Mouse (Mus musculus) liver, embryonic 13.5 days (tissue): ENCODE data around the gene Thy1. TPM values are rescaled to one million over a fixed set of nuclear protein-coding genes. Genes with fewer than 3 reads are reported as not detected.

ENCODE experiments used
- ATAC-seq: fragments of 200-750 bp; cut with Nextera tagmentation; 2 replicates; pipeline ENCODE4 v1.8.0; 2017; ENCODE audit warnings: low read depth, mild to moderate bottlenecking, moderate number of reproducible peaks, moderate library complexity
- DNase-seq: peaks from one replicate; pipeline ENCODE4 v3.0.0; 2022
- H3K27ac ChIP-seq: fragments of 300-500 bp; sonication (generic); 2 replicates; pipeline ENCODE4 v1.5.1; 2015; ENCODE audit warnings: moderate library complexity, mild to moderate bottlenecking, inconsistent platforms
- H3K27me3 ChIP-seq: fragments of 300-500 bp; sonication (generic); 2 replicates; pipeline ENCODE4 v1.6.1; 2015; ENCODE audit warnings: mild to moderate bottlenecking, inconsistent platforms
- H3K36me3 ChIP-seq: fragments of 300-500 bp; sonication (generic); 2 replicates; pipeline ENCODE4 v1.6.1; 2015; ENCODE audit warnings: mild to moderate bottlenecking, inconsistent platforms
- H3K4me1 ChIP-seq: fragments of 300-500 bp; sonication (generic); replicated peaks from 2 replicates; pipeline ENCODE4 v1.6.1; 2015; ENCODE audit warnings: inconsistent platforms
- H3K4me2 ChIP-seq: fragments of 300-500 bp; sonication (generic); 2 replicates; pipeline ENCODE4 v1.6.1; 2015; ENCODE audit warnings: inconsistent platforms, mild to moderate bottlenecking, moderate library complexity
- H3K4me3 ChIP-seq: fragments of 300-500 bp; sonication (generic); replicated peaks from 2 replicates; pipeline ENCODE4 v1.5.1; 2015; ENCODE audit warnings: mild to moderate bottlenecking, inconsistent platforms
- H3K9ac ChIP-seq: fragments of 300-500 bp; sonication (generic); 2 replicates; pipeline ENCODE4 v1.6.1; 2015; ENCODE audit warnings: mild to moderate bottlenecking, inconsistent platforms
- H3K9me3 ChIP-seq: fragments of 300-500 bp; sonication (generic); replicated peaks from 2 replicates; pipeline ENCODE4 v1.6.1; 2016; ENCODE audit warnings: inconsistent platforms
- whole genome bisulfite sequencing: fragments of 180-500 bp; shearing (Covaris S2); methylation state at CpG from one replicate; pipeline ENCODE4 v1.1.7; 2015; ENCODE audit not compliant: insufficient replicate concordance; 5-methylcytosine and 5-hydroxymethylcytosine counted together
- polyA plus RNA-seq: library from polyadenylated mRNA; unstranded; fragments of >200 nt; fragmentation: Nextera tagmentation; extraction: Ambion mirVana; gene quantifications from 2 replicates; pipeline ENCODE4 v1.2.1, GENCODE M21; 2015

The Thy1 gene
- 0.15 and 0.24 TPM in 2 replicates for polyA plus RNA-seq

GRCm38 (mm10) chr9:44042836-44043707, at the start of gene Thy1:
Gene Thy1, plus strand, starts transcription at chr9:44043384.
- 2% methylated on average over 30 of the region's 30 CpGs for WGBS
- H3K27me3 ChIP-seq = peaks cover 70% of the 10 kb centered on the region

GRCm38 (mm10) chr9:43997681-43998080, 45.5 kb upstream of the Thy1 start:
- H3K36me3 ChIP-seq = no peaks in the 10 kb centered on the region
- 55% methylated on average over 2 of the region's 2 CpGs for WGBS
- H3K4me3 ChIP-seq = no peak overlapping the region
- no peak overlapping the region for H3K27ac ChIP-seq
- no peaks in the 10 kb centered on the region for H3K4me1 ChIP-seq
- H3K9me3 ChIP-seq = no peaks in the 10 kb centered on the region
- no peak overlapping the region for H3K4me2 ChIP-seq
- no peak for ATAC-seq
- H3K27me3 ChIP-seq = no peaks in the 10 kb centered on the region
- DNase-seq = no peak
- H3K9ac ChIP-seq = no peak overlapping the region

More at GRCm38 (mm10) chr9:44042836-44043707, at the start of gene Thy1:
- Histone ChIP-seq H3K4me3 (0 out of 2 replicates have a peak within 1 kb of the TSS, but pooled peaks have one; percentile 10), H3K27ac (no peak within 1 kb of the TSS), H3K9me3 (no peaks in the 10 kb centered on the region), H3K36me3 (no peaks in the 10 kb centered on the region), H3K9ac (no peak within 1 kb of the TSS), H3K4me2 (peak within 1 kb of the TSS; percentile 29), H3K4me1 (no peaks in the 10 kb centered on the region)
- no peak for ATAC-seq
- DNase-seq = no peak

GRCm38 (mm10) chr9:43998851-43999250, 44.3 kb upstream of the Thy1 start:
- Histone ChIP-seq H3K27me3 (no peaks in the 10 kb centered on the region), H3K9me3 (no peaks in the 10 kb centered on the region), H3K27ac (no peak overlapping the region), H3K4me3 (no peak overlapping the region), H3K4me2 (no peak overlapping the region), H3K9ac (no peak overlapping the region), H3K36me3 (no peaks in the 10 kb centered on the region), H3K4me1 (no peaks in the 10 kb centered on the region)
- ATAC-seq (no peak), DNase-seq (no peak)
- 71% methylated on average over 4 of the region's 4 CpGs for WGBS

- Histone ChIP-seq H3K4me1 (no peaks in the 10 kb centered on the region), H3K4me2 (no peak overlapping the region), H3K27me3 (no peaks in the 10 kb centered on the region), H3K27ac (no peak overlapping the region), H3K36me3 (no peaks in the 10 kb centered on the region), H3K4me3 (no peak overlapping the region), H3K9ac (no peak overlapping the region), H3K9me3 (no peaks in the 10 kb centered on the region)
- DNase-seq = no peak
- ATAC-seq = no peak
- 53% methylated on average over 3 of the region's 3 CpGs for WGBS
Observed at GRCm38 (mm10) chr9:44004362-44004761, 38.8 kb upstream of the Thy1 start.

DNA sequence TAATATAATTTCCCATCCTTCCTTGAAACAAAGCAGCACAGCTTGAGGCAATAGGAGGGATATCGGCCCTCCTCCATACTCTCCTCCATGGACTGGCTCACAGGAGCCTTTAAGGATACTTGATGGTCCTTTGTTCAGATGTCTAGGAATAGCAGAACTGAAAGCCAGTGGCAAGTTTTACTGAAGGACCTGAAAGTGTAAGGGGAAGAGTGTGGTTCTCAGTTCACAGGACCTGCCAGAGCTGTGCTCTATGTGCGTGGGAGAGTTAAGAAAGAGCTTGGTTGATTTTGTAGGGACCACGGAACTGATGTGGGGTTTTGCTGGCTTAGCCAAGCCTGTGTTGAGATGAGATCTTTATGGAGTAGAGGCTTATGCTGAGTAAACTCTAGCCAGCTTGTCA, 37.9 kb upstream of the Thy1 start:
- no peak for DNase-seq
- Histone ChIP-seq H3K36me3 (no peaks in the 10 kb centered on the region), H3K9me3 (no peaks in the 10 kb centered on the region), H3K27me3 (no peaks in the 10 kb centered on the region), H3K27ac (no peak overlapping the region), H3K4me2 (no peak overlapping the region), H3K4me1 (no peaks in the 10 kb centered on the region), H3K9ac (no peak overlapping the region), H3K4me3 (no peak overlapping the region)
- ATAC-seq = no peak
- WGBS = 57% methylated on average over 3 of the region's 3 CpGs

DNA sequence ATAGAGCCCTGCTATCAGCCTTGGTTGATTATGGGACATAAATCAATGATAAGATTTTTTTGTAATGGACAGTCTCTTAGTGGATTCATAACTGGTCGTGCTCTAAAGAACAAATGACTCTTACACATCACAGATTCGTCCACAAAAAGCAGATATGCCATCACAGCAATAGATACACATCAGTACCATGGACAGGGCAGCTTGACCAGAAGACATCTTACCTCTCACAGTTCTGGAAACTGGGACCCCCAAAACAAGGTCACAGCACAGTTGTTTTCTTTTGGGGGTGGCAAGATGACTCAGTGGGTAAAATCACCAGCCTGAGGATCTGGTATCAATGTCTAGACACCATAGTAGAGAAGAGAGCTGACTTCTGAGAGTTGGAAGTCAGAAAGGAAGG, 35.9 kb upstream of the Thy1 start:
- H3K9me3 ChIP-seq = no peaks in the 10 kb centered on the region
- H3K9ac ChIP-seq = no peak overlapping the region
- no peak overlapping the region for H3K27ac ChIP-seq
- no peaks in the 10 kb centered on the region for H3K4me1 ChIP-seq
- H3K27me3 ChIP-seq = no peaks in the 10 kb centered on the region
- H3K4me3 ChIP-seq = no peak overlapping the region
- no peak for ATAC-seq
- 34% methylated on average over 2 of the region's 2 CpGs for WGBS
- DNase-seq = no peak
- H3K36me3 ChIP-seq = no peaks in the 10 kb centered on the region
- no peak overlapping the region for H3K4me2 ChIP-seq

- no peak overlapping the region for H3K4me3 ChIP-seq
- H3K27me3 ChIP-seq = no peaks in the 10 kb centered on the region
- DNase-seq (no peak), ATAC-seq (no peak)
- no peaks in the 10 kb centered on the region for H3K36me3 ChIP-seq
- no peak overlapping the region for H3K4me2 ChIP-seq
- H3K9ac ChIP-seq = no peak overlapping the region
- H3K4me1 ChIP-seq = no peaks in the 10 kb centered on the region
- H3K27ac ChIP-seq = no peak overlapping the region
- no peaks in the 10 kb centered on the region for H3K9me3 ChIP-seq
- 48% methylated on average over 3 of the region's 3 CpGs for WGBS
Observed at GRCm38 (mm10) chr9:44007991-44008390, 35.2 kb upstream of the Thy1 start.

- ATAC-seq (no peak), DNase-seq (no peak)
- no peaks in the 10 kb centered on the region for H3K9me3 ChIP-seq
- no peaks in the 10 kb centered on the region for H3K27me3 ChIP-seq
- no peaks in the 10 kb centered on the region for H3K36me3 ChIP-seq
- no peak overlapping the region for H3K9ac ChIP-seq
- no peak overlapping the region for H3K27ac ChIP-seq
- no peaks in the 10 kb centered on the region for H3K4me1 ChIP-seq
- WGBS = 51% methylated on average over 3 of the region's 3 CpGs
- no peak overlapping the region for H3K4me3 ChIP-seq
- no peak overlapping the region for H3K4me2 ChIP-seq
Observed at GRCm38 (mm10) chr9:44010900-44011299, 32.3 kb upstream of the Thy1 start.

- no peaks in the 10 kb centered on the region for H3K4me1 ChIP-seq
- no peak overlapping the region for H3K4me2 ChIP-seq
- H3K27ac ChIP-seq = no peak overlapping the region
- no peaks in the 10 kb centered on the region for H3K27me3 ChIP-seq
- DNase-seq (no peak), ATAC-seq (no peak)
- no peak overlapping the region for H3K4me3 ChIP-seq
- 39% methylated on average over 5 of the region's 5 CpGs for WGBS
- no peaks in the 10 kb centered on the region for H3K9me3 ChIP-seq
- H3K9ac ChIP-seq = no peak overlapping the region
- no peaks in the 10 kb centered on the region for H3K36me3 ChIP-seq
Observed at GRCm38 (mm10) chr9:44011668-44012067, 31.5 kb upstream of the Thy1 start.

DNA sequence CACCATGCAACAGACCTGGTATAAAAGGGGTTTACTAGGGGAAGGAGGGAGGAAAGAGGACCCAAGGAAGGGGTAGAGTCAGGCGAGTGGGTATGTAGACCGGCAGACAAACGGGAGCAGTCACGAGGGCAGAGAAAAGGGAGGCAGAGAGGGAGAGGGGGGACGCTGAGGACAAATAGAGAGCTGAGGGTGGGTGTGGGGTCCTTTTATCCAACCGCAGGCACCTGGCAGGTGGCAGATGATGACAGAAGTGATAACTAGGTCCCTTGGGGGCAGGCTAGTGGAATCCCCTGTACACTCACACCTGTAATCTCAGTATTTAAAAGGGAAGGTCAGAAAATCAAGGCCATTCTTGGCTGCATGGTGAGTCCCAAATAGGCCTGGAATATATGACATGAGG, 31.0 kb upstream of the Thy1 start:
- H3K4me1 ChIP-seq = no peaks in the 10 kb centered on the region
- DNase-seq = no peak
- H3K9me3 ChIP-seq = no peaks in the 10 kb centered on the region
- no peak for ATAC-seq
- H3K9ac ChIP-seq = no peak overlapping the region
- no peaks in the 10 kb centered on the region for H3K36me3 ChIP-seq
- no peak overlapping the region for H3K27ac ChIP-seq
- H3K4me3 ChIP-seq = no peak overlapping the region
- WGBS = 55% methylated on average over 6 of the region's 6 CpGs
- H3K27me3 ChIP-seq = no peaks in the 10 kb centered on the region
- H3K4me2 ChIP-seq = no peak overlapping the region

DNA sequence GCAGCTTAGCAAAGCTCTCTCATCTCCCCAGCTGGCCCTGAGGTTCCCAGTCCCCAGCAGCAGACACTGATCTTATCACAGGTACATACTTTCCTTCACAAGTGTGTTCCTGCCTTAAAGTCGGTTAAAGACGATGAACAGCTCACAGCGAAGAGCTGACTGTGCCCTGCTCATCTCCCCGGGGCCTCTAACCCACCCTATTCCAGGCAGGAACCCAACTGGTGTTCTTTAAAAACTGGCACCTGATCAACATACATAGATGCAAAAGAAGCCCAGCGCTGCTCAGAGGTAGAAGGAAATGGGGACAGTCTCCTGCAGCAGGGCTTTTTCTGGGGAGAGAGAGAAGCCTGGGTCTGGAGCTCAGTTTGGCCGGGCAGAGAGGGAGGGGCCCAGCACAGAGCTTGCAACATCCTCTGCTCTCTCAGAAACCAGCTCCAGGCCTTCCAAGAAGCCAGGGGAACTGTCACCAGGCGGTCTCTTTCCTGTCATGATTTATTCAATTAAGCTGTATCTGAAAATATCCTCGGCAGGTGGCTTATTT, 30.4 kb upstream of the Thy1 start:
- 21% methylated on average over 8 of the region's 8 CpGs for WGBS
- H3K9me3 ChIP-seq = no peaks in the 10 kb centered on the region
- no peak overlapping the region for H3K4me3 ChIP-seq
- no peak overlapping the region for H3K27ac ChIP-seq
- no peak overlapping the region for H3K9ac ChIP-seq
- DNase-seq (no peak), ATAC-seq (no peak)
- no peaks in the 10 kb centered on the region for H3K4me1 ChIP-seq
- no peak overlapping the region for H3K4me2 ChIP-seq
- no peaks in the 10 kb centered on the region for H3K27me3 ChIP-seq
- no peaks in the 10 kb centered on the region for H3K36me3 ChIP-seq

GRCm38 (mm10) chr9:44013781-44014180, 29.4 kb upstream of the Thy1 start:
- Histone ChIP-seq H3K27ac (no peak overlapping the region), H3K4me3 (no peak overlapping the region), H3K27me3 (no peaks in the 10 kb centered on the region), H3K9me3 (no peaks in the 10 kb centered on the region), H3K4me2 (no peak overlapping the region), H3K36me3 (no peaks in the 10 kb centered on the region), H3K9ac (no peak overlapping the region), H3K4me1 (no peaks in the 10 kb centered on the region)
- no peak for DNase-seq
- ATAC-seq = no peak
- 47% methylated on average over 6 of the region's 6 CpGs for WGBS
